Mouse (Mus musculus) 416B (cell line): ENCODE data around the gene Gxylt1.

Experiments used
- DNase-seq: peaks from one replicate; pipeline ENCODE4 v3.0.0; 2011; ENCODE audit warnings: low read depth

Gxylt1 gene

GRCm38 (mm10) chr15:93274679-93275583, at the start of gene Gxylt1:
TSS of gene Gxylt1 (minus strand) at chr15:93275179.
- peak; percentile 97 for DNase-seq

GRCm38 (mm10) chr15:93318781-93319180, 43.8 kb upstream of the Gxylt1 start:
- peak; percentile 41 for DNase-seq

GRCm38 (mm10) chr15:93310304-93310703, 35.3 kb upstream of the Gxylt1 start:
- DNase-seq, result peak; percentile 28

GRCm38 (mm10) chr15:93298197-93298596, 23.2 kb upstream of the Gxylt1 start:
- peak; percentile 84 for DNase-seq

- no peak for DNase-seq
Observed at GRCm38 (mm10) chr15:93294483-93294882, 19.5 kb upstream of the Gxylt1 start.

GRCm38 (mm10) chr15:93288321-93288720, 13.3 kb upstream of the Gxylt1 start:
- DNase-seq, result no peak

GRCm38 (mm10) chr15:93287628-93288027, 12.6 kb upstream of the Gxylt1 start:
- peak; percentile 42 for DNase-seq

GRCm38 (mm10) chr15:93285244-93285643, 10.3 kb upstream of the Gxylt1 start:
- DNase-seq, result no peak

GRCm38 (mm10) chr15:93284326-93284725, 9.3 kb upstream of the Gxylt1 start:
- DNase-seq, result no peak

GRCm38 (mm10) chr15:93283349-93283748, 8.4 kb upstream of the Gxylt1 start:
- peak; percentile 44 for DNase-seq

- peak; percentile 45 for DNase-seq
Observed at GRCm38 (mm10) chr15:93276276-93276675, 1.3 kb upstream of the Gxylt1 start.

- peak; percentile 88 for DNase-seq
Observed at GRCm38 (mm10) chr15:93275623-93276022, 644 bp upstream of the Gxylt1 start.

GRCm38 (mm10) chr15:93273788-93274678, 946 bp downstream of the Gxylt1 start:
- DNase-seq, result no peak

- DNase-seq, result no peak
Observed at GRCm38 (mm10) chr15:93272948-93273347, 2.0 kb downstream of the Gxylt1 start.

GRCm38 (mm10) chr15:93270289-93270855, 4.6 kb downstream of the Gxylt1 start:
- no peak for DNase-seq

GRCm38 (mm10) chr15:93269572-93269971, 5.4 kb downstream of the Gxylt1 start:
- DNase-seq, result no peak

GRCm38 (mm10) chr15:93268001-93268400, 7.0 kb downstream of the Gxylt1 start:
- DNase-seq, result peak; percentile 42

- DNase-seq, result no peak
Observed at GRCm38 (mm10) chr15:93267479-93267878, 7.5 kb downstream of the Gxylt1 start.

GRCm38 (mm10) chr15:93266361-93266760, 8.6 kb downstream of the Gxylt1 start:
- DNase-seq, result no peak

- DNase-seq, result peak; percentile 52
Observed at GRCm38 (mm10) chr15:93265728-93266127, 9.3 kb downstream of the Gxylt1 start.

- no peak for DNase-seq
Observed at GRCm38 (mm10) chr15:93265231-93265630, 9.7 kb downstream of the Gxylt1 start.

- DNase-seq, result no peak
Observed at GRCm38 (mm10) chr15:93264221-93264620, 10.8 kb downstream of the Gxylt1 start.
